Mouse (Mus musculus) hindbrain, embryonic 16.5 days (tissue): ENCODE measurements around the gene Zmynd8. TPM values are rescaled to one million over a fixed set of nuclear protein-coding genes. Genes with fewer than 3 reads are reported as not detected.

Experiments used
- ATAC-seq: fragments of 200-750 bp; cut with Nextera tagmentation; 2 replicates; pipeline ENCODE4 v1.8.0; 2017; ENCODE audit warnings: moderate TSS enrichment, moderate library complexity
- H3K27ac ChIP-seq: fragments of 300-500 bp; sonication (generic); 2 replicates; pipeline ENCODE4 v1.5.1; 2014; ENCODE audit warnings: low read depth, mild to moderate bottlenecking, control low read depth, low read length, moderate library complexity
- H3K27me3 ChIP-seq: fragments of 300-500 bp; sonication (generic); replicated peaks from 2 replicates; pipeline ENCODE4 v1.6.1; 2014; ENCODE audit warnings: low read length; ENCODE audit not compliant: control insufficient read depth, insufficient read depth
- H3K36me3 ChIP-seq: fragments of 300-500 bp; sonication (generic); 2 replicates; pipeline ENCODE4 v1.6.1; 2014; ENCODE audit warnings: mild to moderate bottlenecking, low read length, moderate library complexity, mixed read lengths; ENCODE audit not compliant: control insufficient read depth, insufficient read depth
- H3K4me1 ChIP-seq: fragments of 300-500 bp; sonication (generic); 2 replicates; pipeline ENCODE4 v1.6.1; 2014; ENCODE audit warnings: low read depth, low read length; ENCODE audit not compliant: control insufficient read depth, insufficient read depth
- H3K4me2 ChIP-seq: fragments of 300-500 bp; sonication (generic); 2 replicates; pipeline ENCODE4 v1.6.1; 2014; ENCODE audit warnings: mild to moderate bottlenecking, low read length, control low read depth, moderate library complexity
- H3K4me3 ChIP-seq: fragments of 300-500 bp; sonication (generic); 2 replicates; pipeline ENCODE4 v1.5.1; 2014; ENCODE audit warnings: mild to moderate bottlenecking, low read length, control low read depth, moderate library complexity
- H3K9ac ChIP-seq: fragments of 300-500 bp; sonication (generic); 2 replicates; pipeline ENCODE4 v1.6.1; 2014; ENCODE audit warnings: low read depth, mild to moderate bottlenecking, control low read depth, low read length, moderate library complexity
- H3K9me3 ChIP-seq: fragments of 300-500 bp; sonication (generic); 2 replicates; pipeline ENCODE4 v1.6.1; 2014; ENCODE audit warnings: mild to moderate bottlenecking, low read length, moderate library complexity; ENCODE audit not compliant: control insufficient read depth
- WGBS: fragments of 180-500 bp; shearing (Covaris S2); extraction: QIAGEN DNeasy Blood & Tissue Kit; methylation state at CpG from one replicate; pipeline ENCODE4 v1.1.7; 2014; 5-methylcytosine and 5-hydroxymethylcytosine counted together
- polyA plus RNA-seq: library from polyadenylated mRNA; unstranded; fragments of >200 nt; fragmentation: Nextera tagmentation; extraction: Ambion mirVana; gene quantifications from 2 replicates; pipeline ENCODE4 v1.2.1, GENCODE M21; 2015

The Zmynd8 gene
- polyA plus RNA-seq, result 64.3 and 66.4 TPM in 2 replicates

DNA sequence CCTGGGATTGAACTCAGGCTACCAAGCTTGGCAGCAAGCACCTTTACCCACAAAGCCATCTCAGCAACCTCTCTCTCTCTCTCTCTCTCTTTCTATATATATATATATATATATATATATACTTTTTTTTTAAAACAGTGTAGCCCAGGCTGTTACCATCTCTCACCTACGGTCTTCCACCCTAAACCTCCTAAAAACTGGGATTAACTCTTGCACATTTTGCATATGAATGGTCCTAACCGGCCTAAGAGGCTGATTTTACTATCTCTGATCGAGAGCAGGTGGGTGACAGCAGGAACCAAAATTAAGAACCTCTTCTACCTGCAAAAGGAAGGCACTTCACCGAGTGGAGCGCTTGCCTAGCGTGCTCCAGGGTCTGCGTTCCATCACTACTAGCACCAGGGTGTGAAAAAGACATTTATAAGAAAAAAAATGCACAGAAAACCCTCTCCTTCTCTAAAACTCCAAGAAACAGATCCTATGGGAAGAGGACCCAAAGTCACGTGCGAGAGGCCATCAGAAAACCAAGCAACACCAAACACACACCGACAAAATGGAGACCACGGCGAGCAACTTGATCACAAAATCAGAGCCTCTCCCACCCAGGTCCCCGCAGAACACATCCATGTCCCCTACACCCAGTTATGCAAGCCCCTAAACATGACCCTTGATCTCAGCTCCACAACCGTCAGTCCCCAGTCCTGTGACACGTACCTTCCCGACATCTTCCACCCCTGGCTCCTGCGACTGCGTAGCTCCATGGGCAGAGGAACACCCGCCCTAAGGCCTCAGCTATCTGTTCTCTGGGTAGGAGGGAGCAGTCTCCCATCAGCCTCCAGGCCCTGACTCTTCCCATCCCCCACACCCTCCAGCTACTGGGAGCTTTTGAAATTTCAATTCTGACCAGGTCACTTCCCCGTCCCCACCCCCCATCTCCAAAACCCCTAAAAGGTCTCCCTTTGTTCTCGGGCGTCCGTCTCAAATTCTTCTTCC, at the start of gene Zmynd8:
Gene Zmynd8, minus strand, starts transcription at position 815 of the 993 bp plus-strand sequence.
- 36% methylated on average over 23 of the region's 23 CpGs for WGBS
- H3K27ac ChIP-seq, result no peak within 1 kb of the TSS
- no peak within 1 kb of the TSS for H3K4me2 ChIP-seq
- no peak for ATAC-seq
- no peaks in the 10 kb centered on the region for H3K36me3 ChIP-seq
- H3K4me3 ChIP-seq, result no peak within 1 kb of the TSS
- H3K27me3 ChIP-seq, result no peaks in the 10 kb centered on the region
- H3K4me1 ChIP-seq, result peaks cover 9% of the 10 kb centered on the region
- no peak within 1 kb of the TSS for H3K9ac ChIP-seq
- H3K9me3 ChIP-seq, result no peaks in the 10 kb centered on the region

DNA sequence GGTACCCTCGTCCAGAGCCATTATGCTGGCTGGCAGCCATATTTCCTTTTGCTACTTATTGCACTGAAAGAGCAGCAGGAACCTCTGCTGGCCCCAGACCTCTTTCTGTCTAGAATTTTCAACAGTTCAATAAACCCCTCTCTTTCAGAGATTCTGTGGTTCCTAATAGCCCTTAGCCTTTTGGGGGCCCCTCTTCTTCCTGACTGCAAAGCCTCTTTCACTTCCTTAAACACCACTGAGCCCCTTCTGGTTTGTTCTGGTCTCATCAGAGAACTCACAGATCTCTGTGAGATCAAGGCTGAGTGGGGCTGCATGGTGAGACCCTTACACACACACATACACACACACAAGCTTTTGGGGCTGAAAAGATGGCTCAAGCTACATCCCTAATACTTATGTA, 49.2 kb upstream of the Zmynd8 start:
- Histone ChIP-seq H3K4me2 (no peak overlapping the region), H3K9ac (no peak overlapping the region), H3K27me3 (no peaks in the 10 kb centered on the region), H3K4me1 (no peaks in the 10 kb centered on the region), H3K36me3 (no peaks in the 10 kb centered on the region), H3K9me3 (no peaks in the 10 kb centered on the region), H3K4me3 (no peak overlapping the region), H3K27ac (no peak overlapping the region)
- no peak for ATAC-seq
- 38% methylated on average over 1 of the region's 1 CpGs for whole genome bisulfite sequencing

DNA sequence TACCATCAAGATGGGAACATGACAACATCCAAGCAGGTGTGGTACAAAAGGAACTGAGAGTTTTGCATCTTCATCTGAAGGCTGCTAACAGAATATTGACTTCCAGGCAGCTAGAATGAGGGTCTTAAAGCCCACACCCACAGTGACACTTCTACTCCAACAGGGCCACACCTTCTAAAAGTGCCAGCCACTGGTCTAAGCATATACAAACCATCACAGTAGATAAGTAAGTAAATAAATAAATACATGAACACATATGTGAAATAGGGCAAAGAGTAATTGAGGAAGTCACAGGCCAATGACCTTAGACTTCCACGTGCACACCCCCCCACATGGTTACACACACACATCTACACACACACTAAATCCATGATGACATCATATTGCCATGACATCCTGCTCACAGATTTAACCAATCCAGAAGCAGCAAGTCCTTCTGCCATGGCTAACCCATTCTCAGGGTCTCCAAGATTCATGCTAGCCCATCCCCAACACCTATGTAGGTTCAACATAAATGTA, 47.3 kb upstream of the Zmynd8 start:
- Histone ChIP-seq H3K4me2 (no peak overlapping the region), H3K36me3 (no peaks in the 10 kb centered on the region), H3K4me1 (no peaks in the 10 kb centered on the region), H3K9me3 (no peaks in the 10 kb centered on the region), H3K9ac (no peak overlapping the region), H3K27me3 (no peaks in the 10 kb centered on the region), H3K27ac (no peak overlapping the region), H3K4me3 (no peak overlapping the region)
- no peak for ATAC-seq
- WGBS, result 100% methylated on average over 1 of the region's 1 CpGs

DNA sequence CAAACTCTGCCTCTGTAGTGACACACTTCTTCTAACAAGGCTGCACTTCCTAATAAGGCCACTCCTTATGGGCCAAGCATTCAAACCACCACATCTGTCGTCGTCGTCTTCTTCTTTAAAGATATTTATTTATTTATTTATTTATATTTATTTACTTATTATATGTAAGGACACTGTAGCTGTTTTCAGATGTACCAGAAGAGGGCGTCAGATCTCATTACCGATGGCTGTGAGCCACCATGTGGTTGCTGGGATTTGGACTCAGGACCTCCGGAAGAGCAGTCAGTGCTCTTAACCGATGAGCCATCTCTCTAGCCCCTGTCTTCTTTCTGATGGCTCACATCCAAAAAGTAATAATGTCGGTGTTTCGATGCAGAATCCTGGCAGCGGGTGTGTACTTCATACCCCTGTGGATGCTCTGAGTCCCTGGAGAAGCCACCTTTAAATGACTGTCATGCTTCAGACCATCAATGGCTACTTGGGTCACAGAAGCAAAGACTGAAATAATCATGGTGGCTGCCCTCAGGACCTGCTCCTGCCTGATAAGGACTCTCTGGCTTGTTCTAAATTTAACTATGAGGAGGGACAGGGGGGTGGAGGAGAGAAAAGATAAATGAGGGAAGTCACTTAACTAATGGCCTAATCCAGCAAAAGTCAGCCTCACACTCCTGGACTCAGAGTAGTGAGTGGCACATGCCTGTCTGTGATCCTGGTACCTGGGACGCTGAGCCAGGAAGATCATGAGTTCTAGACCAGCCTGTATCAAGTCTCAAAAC, 45.9 kb upstream of the Zmynd8 start:
- no peaks in the 10 kb centered on the region for H3K4me1 ChIP-seq
- H3K4me2 ChIP-seq, result no peak overlapping the region
- H3K4me3 ChIP-seq, result no peak overlapping the region
- 78% methylated on average over 11 of the region's 11 CpGs for WGBS
- no peak for ATAC-seq
- no peaks in the 10 kb centered on the region for H3K9me3 ChIP-seq
- H3K9ac ChIP-seq, result no peak overlapping the region
- H3K27ac ChIP-seq, result no peak overlapping the region
- no peaks in the 10 kb centered on the region for H3K27me3 ChIP-seq
- H3K36me3 ChIP-seq, result no peaks in the 10 kb centered on the region

- Histone ChIP-seq H3K27ac (no peak overlapping the region), H3K4me1 (no peaks in the 10 kb centered on the region), H3K9me3 (no peaks in the 10 kb centered on the region), H3K9ac (no peak overlapping the region), H3K36me3 (no peaks in the 10 kb centered on the region), H3K27me3 (no peaks in the 10 kb centered on the region), H3K4me2 (no peak overlapping the region), H3K4me3 (no peak overlapping the region)
- ATAC-seq, result no peak
- 95% methylated on average over 2 of the region's 2 CpGs for WGBS
Measured at GRCm38 (mm10) chr2:165943113-165943512, 44.3 kb upstream of the Zmynd8 start.

DNA sequence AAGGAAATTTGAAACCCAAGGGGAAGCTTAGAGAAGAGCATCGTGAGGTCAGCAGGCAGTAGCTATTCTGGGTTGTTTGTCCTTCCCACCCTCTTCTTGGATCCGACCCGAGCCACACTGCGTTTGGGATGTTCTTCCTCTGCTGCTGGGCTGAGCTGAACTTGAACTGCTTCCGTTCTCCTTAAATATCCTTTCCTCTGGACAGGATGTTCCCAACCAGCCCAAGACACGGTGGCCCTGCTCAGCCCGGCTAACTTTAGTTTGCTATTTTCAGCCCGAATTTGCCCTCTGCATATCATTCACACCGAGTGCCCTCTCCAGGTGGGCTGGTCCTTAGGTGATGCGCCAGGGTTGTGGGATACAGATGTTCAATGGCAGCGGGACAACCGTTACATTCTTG, 37.3 kb upstream of the Zmynd8 start:
- no peak for ATAC-seq
- no peak overlapping the region for H3K4me2 ChIP-seq
- no peaks in the 10 kb centered on the region for H3K4me1 ChIP-seq
- H3K9ac ChIP-seq, result no peak overlapping the region
- H3K9me3 ChIP-seq, result no peaks in the 10 kb centered on the region
- H3K4me3 ChIP-seq, result no peak overlapping the region
- H3K27me3 ChIP-seq, result no peaks in the 10 kb centered on the region
- H3K27ac ChIP-seq, result no peak overlapping the region
- WGBS, result 76% methylated on average over 12 of the region's 12 CpGs
- H3K36me3 ChIP-seq, result no peaks in the 10 kb centered on the region

DNA sequence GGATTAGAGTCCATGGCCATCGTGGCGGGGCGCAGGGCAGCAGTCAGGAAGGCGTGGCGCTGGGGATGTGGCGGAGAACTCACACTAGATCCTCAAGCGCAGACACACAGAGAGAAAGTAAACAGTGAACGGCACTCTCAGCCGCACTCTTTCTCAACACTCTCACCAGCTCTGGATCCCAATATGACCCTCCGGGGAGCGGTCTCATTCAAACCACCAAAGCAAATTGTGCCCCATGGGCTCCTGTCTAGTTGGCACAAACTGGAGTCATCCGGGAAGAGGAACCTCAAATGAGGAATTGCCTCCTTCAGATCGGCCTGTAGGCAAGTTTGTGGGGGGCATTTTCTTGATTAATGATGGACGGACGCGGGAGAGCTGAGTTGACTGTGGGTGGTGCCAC, 28.9 kb upstream of the Zmynd8 start:
- no peak overlapping the region for H3K4me2 ChIP-seq
- no peak overlapping the region for H3K9ac ChIP-seq
- WGBS, result 98% methylated on average over 16 of the region's 16 CpGs
- ATAC-seq, result no peak
- H3K4me3 ChIP-seq, result no peak overlapping the region
- H3K9me3 ChIP-seq, result peaks cover 3% of the 10 kb centered on the region; the same call in 1 of the 2 replicates
- no peaks in the 10 kb centered on the region for H3K36me3 ChIP-seq
- no peaks in the 10 kb centered on the region for H3K27me3 ChIP-seq
- H3K27ac ChIP-seq, result no peak overlapping the region
- H3K4me1 ChIP-seq, result no peaks in the 10 kb centered on the region

GRCm38 (mm10) chr2:165926191-165926590, 27.4 kb upstream of the Zmynd8 start:
- WGBS, result 98% methylated on average over 5 of the region's 5 CpGs
- H3K4me1 ChIP-seq, result no peaks in the 10 kb centered on the region
- H3K27me3 ChIP-seq, result no peaks in the 10 kb centered on the region
- H3K9ac ChIP-seq, result no peak overlapping the region
- H3K36me3 ChIP-seq, result no peaks in the 10 kb centered on the region
- H3K4me3 ChIP-seq, result no peak overlapping the region
- H3K27ac ChIP-seq, result no peak overlapping the region
- H3K4me2 ChIP-seq, result no peak overlapping the region
- peaks cover 3% of the 10 kb centered on the region; the same call in 1 of the 2 replicates for H3K9me3 ChIP-seq
- ATAC-seq, result no peak

- H3K4me1 ChIP-seq, result no peaks in the 10 kb centered on the region
- H3K9me3 ChIP-seq, result peaks cover 3% of the 10 kb centered on the region; the same call in 1 of the 2 replicates
- no peak overlapping the region for H3K4me2 ChIP-seq
- H3K27ac ChIP-seq, result no peak overlapping the region
- no peaks in the 10 kb centered on the region for H3K36me3 ChIP-seq
- no peak for ATAC-seq
- 37% methylated on average over 3 of the region's 3 CpGs for WGBS
- no peak overlapping the region for H3K4me3 ChIP-seq
- H3K9ac ChIP-seq, result no peak overlapping the region
- H3K27me3 ChIP-seq, result no peaks in the 10 kb centered on the region
Measured at GRCm38 (mm10) chr2:165925144-165925543, 26.3 kb upstream of the Zmynd8 start.
